Mouse (Mus musculus): ENCODE data around the gene Olfr461. TPM values are rescaled to one million over a fixed set of nuclear protein-coding genes. Genes with fewer than 3 reads are reported as not detected.

Gene Olfr461
- total RNA-seq (2023): not detected

GRCm38 (mm10) chr6:40554950-40555349 is at the start of gene Olfr461:
TSS of gene Olfr461 (minus strand) at chr6:40555050.

GRCm38 (mm10) chr6:40585645-40586044 is 30.8 kb upstream of the Olfr461 start, which contains the start of gene Clec5a:
TSS of gene Clec5a (minus strand) at chr6:40585821.

GRCm38 (mm10) chr6:40569187-40569586 is 14.3 kb upstream of the Olfr461 start, which contains the start of gene Olfr460:
TSS of gene Olfr460 (plus strand) at chr6:40569487.

GRCm38 (mm10) chr6:40519408-40519807 is 35.4 kb downstream of the Olfr461 start, which contains the start of gene Prss37:
TSS of gene Prss37 (minus strand) at chr6:40519508.

GRCm38 (mm10) chr6:40493229-40493628 is 61.6 kb downstream of the Olfr461 start, which contains the start of gene Tas2r108:
TSS of gene Tas2r108 (plus strand) at chr6:40493529.

Other genes starting within 250 kb of the Olfr461 start
- gene Agk, start 229.9 kb downstream of the Olfr461 start, total RNA-seq (2023): 37.0 TPM
- 24.5 TPM for gene E330009J07Rik, start 118.9 kb downstream of the Olfr461 start, total RNA-seq (2023)
- gene Wee2, start 116.0 kb downstream of the Olfr461 start, total RNA-seq (2023): not detected
- 53.6 TPM for gene Ssbp1, start 83.7 kb downstream of the Olfr461 start, total RNA-seq (2023)
- not detected for gene Tas2r137, start 63.8 kb downstream of the Olfr461 start, total RNA-seq (2023)
- not detected for gene Tas2r108, start 61.5 kb downstream of the Olfr461 start, total RNA-seq (2023)
- gene Prss37, start 35.5 kb downstream of the Olfr461 start, total RNA-seq (2023): not detected
- gene Olfr460, start 14.4 kb upstream of the Olfr461 start, total RNA-seq (2023): not detected
- not detected for gene Clec5a, start 30.8 kb upstream of the Olfr461 start, total RNA-seq (2023)
- not detected for gene Tas2r138, start 58.3 kb upstream of the Olfr461 start, total RNA-seq (2023)
- gene Mgam, start 73.8 kb upstream of the Olfr461 start, total RNA-seq (2023): 0.21 TPM